Mouse (Mus musculus): Measurements from ENCODE around the gene Parp4.

Gene Parp4

DNA sequence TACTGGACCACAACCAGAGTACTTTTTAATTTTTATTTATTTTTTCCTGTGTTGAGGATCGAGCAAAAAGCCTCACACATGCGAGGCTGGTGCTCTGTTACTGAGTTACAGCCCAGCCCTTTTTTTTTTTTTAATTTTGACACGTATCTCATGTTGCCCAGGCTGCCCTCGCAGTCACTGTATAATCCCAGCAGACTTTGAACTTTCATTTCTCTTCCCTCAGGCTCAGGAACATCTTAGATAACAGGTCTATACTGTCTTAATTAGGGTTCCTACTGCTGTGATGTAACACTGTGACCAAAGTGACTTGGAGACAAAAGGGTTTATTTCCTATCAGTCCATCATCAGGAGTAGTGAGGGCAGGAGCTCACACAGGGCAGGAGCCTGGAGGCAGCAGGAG, 29.7 kb downstream of the Parp4 start:
- in situ Hi-C loops (cut with MboI, MseI) = no loop called here

GRCm38 (mm10) chr14:56613212-56613611, 37.8 kb downstream of the Parp4 start:
- in situ Hi-C loops (cut with MboI, MseI) = no loop called here

DNA sequence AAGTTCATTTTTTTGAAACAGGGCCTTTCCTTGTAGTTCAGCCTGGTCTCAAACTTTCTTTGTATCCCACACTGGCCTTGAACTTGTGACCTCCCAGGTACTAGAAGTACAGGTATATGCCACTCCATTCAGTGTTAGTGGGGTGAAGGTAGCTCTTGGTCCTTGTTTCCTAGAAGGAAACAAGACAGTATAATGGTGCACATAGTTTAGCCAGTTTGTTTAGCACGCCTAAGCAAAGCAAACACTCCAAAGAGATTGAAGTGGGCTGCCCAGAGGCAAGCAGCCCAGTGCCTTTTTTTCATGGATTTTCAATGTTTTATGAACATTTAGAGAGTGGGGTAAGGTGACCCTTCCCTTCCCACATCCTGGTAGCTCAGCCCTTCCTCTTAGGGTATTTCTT, 42.1 kb downstream of the Parp4 start:
- in situ Hi-C loops (cut with MboI, MseI) = no loop called here

DNA sequence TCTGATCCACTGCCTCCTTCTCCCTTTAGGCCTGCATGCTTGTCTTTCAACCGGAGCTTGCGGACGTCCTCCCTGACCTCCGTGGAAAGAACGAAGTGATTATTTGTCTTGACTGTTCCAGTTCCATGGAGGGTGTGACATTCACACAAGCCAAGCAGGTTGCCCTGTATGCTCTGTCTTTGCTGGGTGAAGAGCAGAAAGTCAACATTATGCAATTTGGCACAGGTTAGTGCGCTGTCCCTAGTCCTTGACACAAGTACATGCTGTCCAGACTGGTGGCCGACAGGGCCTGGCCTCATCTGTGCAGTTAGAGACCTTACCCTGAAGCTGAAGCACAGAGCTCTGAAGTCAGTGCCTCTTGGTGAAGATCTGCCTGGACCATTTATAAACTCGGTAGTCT, 45.0 kb downstream of the Parp4 start:
- in situ Hi-C loops (cut with MboI, MseI) = no loop called here

DNA sequence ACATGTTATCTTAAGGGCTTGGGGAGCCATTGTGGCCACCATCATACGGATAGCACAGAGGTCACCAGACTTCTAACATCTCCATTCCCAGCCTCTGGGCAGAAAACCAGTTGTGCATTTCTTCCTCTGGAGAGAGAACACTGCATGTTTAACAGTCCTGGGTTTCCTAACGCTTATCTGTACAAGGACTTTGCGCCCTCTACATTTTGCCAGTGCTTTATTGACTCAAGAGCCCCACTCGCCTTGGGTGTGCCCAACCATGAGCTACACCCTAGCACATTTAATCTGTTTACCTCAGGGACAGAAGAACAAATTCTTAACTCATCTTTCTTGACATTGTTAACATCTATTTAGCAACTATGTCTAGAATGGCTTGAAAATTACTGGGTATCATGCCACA, 50.8 kb downstream of the Parp4 start:
- in situ Hi-C loops (cut with MboI, MseI) = no loop called here

GRCm38 (mm10) chr14:56628336-56628735, 52.9 kb downstream of the Parp4 start:
- in situ Hi-C loops (cut with MboI, MseI) = no loop called here

- in situ Hi-C loops (cut with MboI, MseI) = no loop called here
Observed at GRCm38 (mm10) chr14:56631109-56631508, 55.7 kb downstream of the Parp4 start.

DNA sequence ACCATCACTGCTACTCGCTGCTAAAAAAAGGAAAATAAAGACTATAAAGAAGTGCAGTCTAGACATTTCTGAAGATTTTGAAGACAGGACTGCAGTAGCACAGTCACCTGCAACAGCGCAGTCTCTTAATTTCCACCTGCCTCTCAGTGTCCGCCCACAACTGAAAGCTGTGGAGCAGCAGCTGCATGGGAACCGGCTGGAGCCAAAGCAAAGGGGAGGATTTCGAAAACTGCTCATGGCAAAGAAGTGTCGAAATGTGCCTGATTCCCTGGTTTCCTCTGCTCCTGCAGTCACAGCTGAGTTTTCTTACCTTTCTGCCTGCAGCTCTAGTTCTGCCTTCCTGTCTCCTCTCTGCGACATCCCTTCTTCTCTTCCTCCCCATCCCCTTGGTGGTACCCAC, 71.8 kb downstream of the Parp4 start:
- in situ Hi-C loops (cut with MboI, MseI) = no loop called here

DNA sequence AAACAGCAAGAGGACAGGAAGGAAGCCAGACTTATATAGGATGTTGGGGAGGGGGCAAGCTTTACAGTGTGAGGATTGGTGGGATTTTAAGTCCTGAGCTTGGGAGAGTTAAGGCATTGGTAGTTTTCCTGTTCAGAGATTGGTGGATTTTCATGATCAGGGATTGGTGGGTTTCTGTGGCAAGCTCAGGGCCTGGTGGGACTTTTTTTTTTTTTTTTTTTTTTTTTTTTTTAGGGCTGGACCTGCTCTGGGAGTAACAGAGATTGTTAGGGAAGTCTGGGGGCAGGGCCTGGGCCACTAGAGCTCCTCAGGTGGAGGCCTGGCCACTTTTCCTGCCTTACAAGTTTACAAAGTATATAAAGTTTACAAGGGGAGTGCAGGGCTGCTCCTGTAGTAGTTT, 74.0 kb downstream of the Parp4 start:
- in situ Hi-C loops (cut with MboI, MseI) = no loop called here

DNA sequence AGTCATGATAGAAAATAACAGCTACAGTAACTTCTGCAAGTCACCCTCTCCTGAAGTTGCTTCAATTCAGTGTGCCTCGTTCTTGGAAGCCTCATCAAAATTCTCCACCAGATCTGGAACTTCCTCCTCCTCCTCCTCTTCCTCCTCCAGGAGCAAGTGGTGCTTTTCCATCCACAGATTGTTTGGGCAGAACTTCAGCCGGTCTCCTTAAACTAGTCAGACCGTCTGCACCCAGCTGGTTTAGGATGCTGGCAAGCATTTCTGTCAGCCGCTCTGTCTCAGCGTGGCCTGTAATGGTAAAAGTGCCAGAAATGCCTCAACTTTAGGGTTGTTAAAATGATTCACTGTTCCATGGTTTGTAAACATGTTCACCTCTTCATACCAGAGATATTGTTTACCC, 90.2 kb downstream of the Parp4 start:
- in situ Hi-C loops (cut with MboI, MseI) = no loop called here

DNA sequence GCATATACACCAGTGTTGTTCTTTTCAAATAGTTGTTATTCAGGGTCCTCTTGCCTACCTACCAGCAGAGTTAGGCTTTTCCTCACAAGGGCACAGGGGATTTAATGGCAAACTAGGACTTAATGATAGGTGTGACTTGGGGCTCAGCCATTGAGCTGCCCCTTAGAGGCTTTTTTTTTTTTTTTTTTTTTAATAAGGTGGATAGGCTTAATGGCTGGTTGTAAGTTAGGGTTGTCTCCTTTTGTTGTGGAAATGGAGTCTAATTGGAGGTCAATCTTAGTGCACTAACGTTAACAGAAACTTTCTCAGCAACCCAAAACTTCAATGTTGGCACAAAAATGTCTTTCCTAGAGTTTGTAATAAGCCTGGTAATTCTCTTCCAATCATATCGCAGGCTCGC, 91.5 kb downstream of the Parp4 start:
- in situ Hi-C loops (cut with MboI, MseI) = no loop called here

GRCm38 (mm10) chr14:56667969-56668802, 92.8 kb downstream of the Parp4 start, which contains the start of gene Mphosph8:
Gene Mphosph8, plus strand, starts transcription at chr14:56668248.
- in situ Hi-C loops (cut with MboI, MseI) = no loop called here

DNA sequence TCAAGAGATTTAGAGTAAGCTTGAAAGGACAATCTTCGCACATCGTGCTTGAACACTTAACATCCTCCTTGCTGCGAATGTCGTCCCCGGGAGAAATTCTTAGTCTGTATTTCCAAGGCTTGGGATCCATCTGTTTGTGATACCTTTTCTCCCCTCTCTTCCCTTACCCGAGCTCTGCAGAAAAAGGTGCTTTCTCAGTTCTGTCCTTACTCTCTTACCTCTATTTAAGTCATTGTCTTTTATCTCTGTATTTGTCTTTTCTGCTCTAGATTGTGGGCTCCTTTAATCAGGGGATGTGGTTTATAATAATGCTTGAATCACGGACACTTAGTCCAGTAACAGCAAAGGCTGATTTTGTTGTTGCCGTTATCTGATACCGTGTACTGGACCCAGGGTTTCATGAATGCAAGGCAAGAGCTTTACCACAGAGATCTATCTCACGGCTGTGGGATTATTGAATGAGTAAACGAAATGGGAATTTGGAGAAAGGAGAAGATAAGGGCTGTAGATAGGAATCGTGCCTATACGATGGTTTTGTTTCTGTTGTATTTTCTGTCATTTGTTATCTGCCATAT, 93.7 kb downstream of the Parp4 start:
- in situ Hi-C loops (cut with MboI, MseI) = no loop called here

- in situ Hi-C loops (cut with MboI, MseI) = loop anchor here in 1 of 2 experiments (5.0 kb wide), 1 partner anchor 67 kb away; no protein-coding TSS in a partner anchor
Observed at GRCm38 (mm10) chr14:56685426-56685825, 110.0 kb downstream of the Parp4 start.

- in situ Hi-C loops (cut with MboI, MseI) = loop anchor here in 1 of 2 experiments (5.0 kb wide), 1 partner anchor 63 kb away; no protein-coding TSS in a partner anchor
Observed at GRCm38 (mm10) chr14:56689116-56689515, 113.7 kb downstream of the Parp4 start.

DNA sequence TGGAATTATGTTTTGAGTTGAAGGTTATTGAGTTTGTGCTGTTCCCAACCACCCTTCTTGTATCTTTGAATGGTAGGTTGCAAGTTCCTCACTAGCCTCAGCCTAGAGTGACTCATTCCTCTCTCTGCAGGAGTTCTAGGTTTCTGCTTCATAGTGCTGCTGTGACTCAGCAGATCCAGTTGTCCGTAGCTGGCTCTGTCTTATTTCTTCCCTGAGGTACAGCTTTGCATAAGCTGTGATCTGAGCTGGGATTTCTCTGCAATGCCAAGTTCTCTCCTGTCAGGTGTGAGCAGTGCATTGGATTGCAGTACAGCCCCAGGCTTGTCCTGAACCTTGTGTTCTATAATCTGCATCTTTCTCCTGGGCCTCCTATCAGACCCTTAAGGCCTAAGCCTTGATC, 114.3 kb downstream of the Parp4 start:
- in situ Hi-C loops (cut with MboI, MseI) = loop anchor here (5.0 kb wide), 3 partner anchors 63 to 102 kb away; no protein-coding TSS in a partner anchor

GRCm38 (mm10) chr14:56695495-56695894, 120.1 kb downstream of the Parp4 start:
- in situ Hi-C loops (cut with MboI, MseI) = no loop called here

DNA sequence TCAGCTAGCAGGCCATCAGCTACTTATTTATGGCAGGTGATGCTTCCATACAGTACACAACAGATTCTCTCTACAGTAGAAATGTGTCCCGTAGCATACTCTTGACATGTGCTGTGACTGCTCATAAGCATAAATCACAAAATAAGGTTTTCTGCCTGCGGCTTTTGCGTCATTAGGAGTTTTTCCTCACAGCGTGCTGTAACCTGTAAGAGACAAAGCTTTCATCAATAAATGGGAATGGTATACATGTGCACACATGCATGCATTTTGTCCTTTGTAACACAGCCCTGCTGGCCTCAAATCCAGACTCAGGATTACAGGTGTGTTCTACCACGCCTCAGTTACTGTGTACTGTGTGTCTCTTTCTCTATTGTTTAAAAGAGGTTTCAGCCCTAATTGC, 122.4 kb downstream of the Parp4 start:
- in situ Hi-C loops (cut with MboI, MseI) = no loop called here

DNA sequence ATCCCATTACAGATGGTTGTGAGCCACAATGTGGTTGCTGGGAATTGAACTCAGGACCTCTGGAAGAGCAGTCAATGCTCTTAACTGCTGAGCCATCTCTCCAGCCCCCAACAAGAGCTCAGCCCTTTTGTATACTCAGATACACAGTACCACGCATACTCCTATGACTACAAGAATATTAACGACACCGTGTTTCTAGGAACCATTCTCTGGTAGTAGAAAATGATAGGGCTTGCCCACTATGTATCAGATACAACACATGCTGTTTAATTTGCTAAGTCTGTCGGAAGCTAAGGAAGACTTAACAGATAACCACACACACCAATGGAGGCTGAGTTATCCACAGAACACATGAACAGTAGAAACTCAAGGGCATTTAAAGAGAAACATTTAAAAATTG, 127.2 kb downstream of the Parp4 start:
- in situ Hi-C loops (cut with MboI, MseI) = no loop called here

DNA sequence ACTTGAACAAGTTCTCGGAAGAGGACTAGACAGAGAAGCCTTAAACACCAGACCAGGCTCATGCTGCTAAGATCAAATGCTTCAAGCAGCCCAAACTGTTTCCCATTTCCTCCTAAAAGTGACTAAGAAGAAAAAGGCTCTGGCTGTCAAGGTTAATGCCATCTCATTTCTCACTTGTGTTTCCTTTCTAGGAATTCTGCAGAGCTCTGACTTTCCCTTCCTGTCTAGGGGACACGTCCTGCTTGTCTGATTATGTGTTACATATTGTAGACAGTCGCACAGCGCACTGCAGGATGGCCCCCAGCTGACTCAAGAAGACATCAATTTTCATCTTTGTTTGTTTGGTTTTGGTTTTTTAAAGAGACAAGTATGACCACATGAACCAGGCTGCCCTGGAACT, 130.3 kb downstream of the Parp4 start:
- in situ Hi-C loops (cut with MboI, MseI) = no loop called here
